Mouse (Mus musculus): ENCODE data around the gene Dapl1.

GRCm38 (mm10) chr2:59441681-59442080 lies 42.8 kb upstream of the Dapl1 start:
- TF ChIP-seq CTCF (IDR thresholded peaks at IDR 0.05; ENCODE audit: insufficient read depth, low read length) (no peak), POLR2A (IDR thresholded peaks at IDR 0.05; ENCODE audit: borderline replicate concordance, extremely low read depth, low read depth, low read length) (no peak)

Data from lung, adult 2 months (tissue).